Mouse (Mus musculus) thymus, postnatal 0 days (tissue): Measurements from ENCODE around the gene Adam11. TPM values are rescaled to one million over a fixed set of nuclear protein-coding genes. Genes with fewer than 3 reads are reported as not detected.

ENCODE experiments used
- DNase-seq: peaks from one replicate; pipeline ENCODE4 v3.0.0-alpha.2; 2015; ENCODE audit warnings: low spot score
- polyA plus RNA-seq: library from polyadenylated mRNA; unstranded; fragments of >200 nt; fragmentation: Nextera tagmentation; extraction: Ambion mirVana; gene quantifications from 2 replicates; pipeline ENCODE4 v1.2.1, GENCODE M21; 2015

Adam11 gene
- polyA plus RNA-seq, 1 experiment from 2014 or later: 1.4 TPM

- peak; percentile 90 for DNase-seq
Measured at GRCm38 (mm10) chr11:102753591-102754324, 7.5 kb upstream of the Adam11 start.

- DNase-seq: peak; percentile 69
Measured at GRCm38 (mm10) chr11:102754416-102754815, 6.8 kb upstream of the Adam11 start.

- no peak for DNase-seq
Measured at GRCm38 (mm10) chr11:102755391-102755790, 5.8 kb upstream of the Adam11 start.

GRCm38 (mm10) chr11:102758977-102759376, 2.3 kb upstream of the Adam11 start:
- DNase-seq: no peak

GRCm38 (mm10) chr11:102760805-102761308, 382 bp upstream of the Adam11 start:
- DNase-seq: no peak

- no peak for DNase-seq
Measured at GRCm38 (mm10) chr11:102762248-102762647, 1.0 kb downstream of the Adam11 start.

- DNase-seq: no peak
Measured at GRCm38 (mm10) chr11:102763009-102763767, 1.9 kb downstream of the Adam11 start.

- no peak for DNase-seq
Measured at GRCm38 (mm10) chr11:102765416-102765815, 4.2 kb downstream of the Adam11 start.

- no peak for DNase-seq
Measured at GRCm38 (mm10) chr11:102767055-102767670, 5.9 kb downstream of the Adam11 start.

- no peak for DNase-seq
Measured at GRCm38 (mm10) chr11:102769141-102769540, 7.9 kb downstream of the Adam11 start.

GRCm38 (mm10) chr11:102769993-102770661, 8.9 kb downstream of the Adam11 start:
- no peak for DNase-seq

GRCm38 (mm10) chr11:102770662-102771435, 9.6 kb downstream of the Adam11 start:
- no peak for DNase-seq

GRCm38 (mm10) chr11:102771916-102772714, 10.9 kb downstream of the Adam11 start:
- DNase-seq: no peak

- DNase-seq: no peak
Measured at GRCm38 (mm10) chr11:102772771-102773700, 11.8 kb downstream of the Adam11 start.

GRCm38 (mm10) chr11:102773713-102774611, 12.7 kb downstream of the Adam11 start:
- DNase-seq: peak; percentile 83

GRCm38 (mm10) chr11:102774621-102775141, 13.4 kb downstream of the Adam11 start:
- peak; percentile 31 for DNase-seq

- DNase-seq: no peak
Measured at GRCm38 (mm10) chr11:102777598-102777997, 16.4 kb downstream of the Adam11 start.
